37 mouse cellular contexts compared by ENCODE assay signal in the genomic region with DNA sequence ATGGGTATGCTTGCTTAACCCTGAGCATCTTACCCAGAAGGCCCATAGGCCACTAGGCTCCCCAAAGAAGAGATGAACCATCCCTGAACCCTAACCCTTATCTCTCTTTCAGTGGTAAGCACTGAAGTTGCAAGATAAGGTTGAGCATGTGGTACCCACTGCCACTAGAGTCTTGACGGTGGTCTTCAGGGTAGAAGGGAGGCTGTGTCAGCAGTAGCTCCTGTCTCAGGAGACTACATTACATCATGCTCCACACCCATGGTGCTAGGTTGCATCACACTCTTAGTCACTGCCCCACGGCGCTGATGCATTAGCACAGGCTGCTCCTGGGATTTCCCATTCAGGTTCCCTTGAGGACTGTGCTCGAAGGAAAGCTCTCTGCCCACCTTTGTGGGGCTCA. TPM values are rescaled to one million over a fixed set of nuclear protein-coding genes. Genes with fewer than 3 reads are reported as not detected.
DNase-seq lines count a peak whose midpoint lies in the region; ATAC-seq and TF ChIP-seq lines count a peak whose summit lies in the region.
"Had no signal": no experiment of that assay in that cellular context is flagged by ENCODE, and none has a peak within 500 bp of the region (broad histone marks: within the 10 kb centered on the region; RNA-seq: fewer than 3 reads in every experiment).

No protein-coding gene starts in this region.

- H3K4me3 ChIP-seq in MEL (ENCODE audit: control insufficient read depth in 1 of 2, insufficient read depth in 1 of 2, low read depth in 2 of 2, low read length in 2 of 2) = no peak overlapping the region
- H3K4me3 ChIP-seq: embryonic facial prominence, embryonic 13.5 days; erythroblast, embryonic 14.5 days; heart, embryonic 10.5 days; heart, embryonic 15.5 days; left cerebral cortex, adult 2 months; limb, embryonic 13.5 days; liver, embryonic 13.5 days; neural tube, embryonic 15.5 days had no signal

- TF ChIP-seq RAD21 in MEL (IDR thresholded peaks at IDR 0.05; ENCODE audit: low read depth, low read length) = no peak

- no peaks in the 10 kb centered on the region for H3K27me3 ChIP-seq in MEL (ENCODE audit: control insufficient read depth in 1 of 2, insufficient read depth in 2 of 2, low read length in 2 of 2)
- H3K27me3 ChIP-seq: embryonic facial prominence, embryonic 13.5 days; heart, embryonic 15.5 days; limb, embryonic 13.5 days; liver, embryonic 13.5 days; neural tube, embryonic 15.5 days had no signal

- no peak for TF ChIP-seq CTCF in MEL (IDR thresholded peaks at IDR 0.05 in 2 of 3, conservative IDR thresholded peaks at IDR 0.05 in 1 of 3; ENCODE audit: control insufficient read depth in 1 of 3, insufficient read depth in 1 of 3, low read depth in 2 of 3, low read length in 3 of 3, poor library complexity in 1 of 3, severe bottlenecking in 1 of 3)

- H3K27ac ChIP-seq in MEL (ENCODE audit: control insufficient read depth, low read depth, low read length) = no peak overlapping the region
- H3K27ac ChIP-seq: embryonic facial prominence, embryonic 13.5 days; heart, embryonic 10.5 days; heart, embryonic 15.5 days; kidney, postnatal 0 days; left cerebral cortex, adult 2 months; limb, embryonic 13.5 days; liver, embryonic 13.5 days; neural tube, embryonic 15.5 days had no signal

- H3K9me3 ChIP-seq in MEL (replicated peaks; ENCODE audit: insufficient read depth, low read length) = no peaks in the 10 kb centered on the region
- H3K9me3 ChIP-seq: embryonic facial prominence, embryonic 13.5 days; heart, embryonic 10.5 days; heart, embryonic 15.5 days; limb, embryonic 13.5 days; liver, embryonic 13.5 days; neural tube, embryonic 15.5 days had no signal

- peak; percentile 45; the same call in 1 of the 2 replicates for ATAC-seq in megakaryocyte, adult 5-6 weeks (ENCODE audit: poor library complexity, severe bottlenecking)
- ATAC-seq: forebrain, embryonic 16.5 days; intestine, embryonic 16.5 days; lung, postnatal 0 days had no signal

- TF ChIP-seq POLR2A in MEL (IDR thresholded peaks at IDR 0.05; ENCODE audit: control insufficient read depth in 1 of 2, insufficient read depth in 1 of 2, low read depth in 1 of 2, low read length in 2 of 2, poor library complexity in 1 of 2) = no peak

- DNase-seq in adrenal gland, postnatal 14 days = peak; percentile 35
- no peak for DNase-seq in adrenal gland, adult 2 months
- peak; percentile 45 for DNase-seq in 3134 (ENCODE audit: extremely low read depth, insufficient read length, low spot score)
- DNase-seq in MEL (ENCODE audit: low read depth, low spot score) = peak; percentile 53
- DNase-seq in left cerebral cortex, adult 11 months (ENCODE audit: low spot score) = no peak
- DNase-seq in yolk sac, embryonic 10.5 days (ENCODE audit: low spot score) = no peak
- DNase-seq in kidney, postnatal 10 days = no peak
- DNase-seq: cerebellum, adult 11 months; cerebellum, adult 9-10 months; cerebellum, postnatal 36 days; embryo, embryonic 11 days; gastrocnemius, postnatal 10 days; heart, adult 11 months; kidney, adult 8-10 months; layer of hippocampus, adult 9-11 months; liver, embryonic 13.5 days; lung, adult 18-20 months; lung, postnatal 4 days; midbrain, embryonic 14.5 days; retina, postnatal 1 day; right cerebral cortex, postnatal 25 days; spleen, adult 18-20 months; thymus, adult 18-20 months; thymus, postnatal 36 days had no signal

- no peak overlapping the region for H3K9ac ChIP-seq in MEL (ENCODE audit: control insufficient read depth, low read depth, low read length, poor library complexity, severe bottlenecking)
- H3K9ac ChIP-seq: embryonic facial prominence, embryonic 13.5 days; heart, embryonic 15.5 days; limb, embryonic 13.5 days; liver, embryonic 13.5 days; neural tube, embryonic 15.5 days had no signal

- peak; percentile 47 to 49; a peak in 3 of 4 replicates for TF ChIP-seq EP300 in MEL (IDR thresholded peaks at IDR 0.05; ENCODE audit: low read depth in 1 of 2, low read length in 2 of 2)

- no peaks in the 10 kb centered on the region for H3K79me2 ChIP-seq in MEL (ENCODE audit: control insufficient read depth, insufficient read depth, low read length, poor library complexity)

- peaks cover 5 to 15% of the 10 kb centered on the region in 2 experiments; a peak in 3 of 4 replicates for H3K4me1 ChIP-seq in MEL (ENCODE audit: control insufficient read depth in 1 of 2, insufficient read depth in 2 of 2, low read length in 2 of 2)
- H3K4me1 ChIP-seq: liver, embryonic 13.5 days had no signal

- H3K36me3 ChIP-seq in MEL (ENCODE audit: control insufficient read depth in 1 of 2, insufficient read depth in 2 of 2, low read length in 2 of 2) = peaks cover 0 to 13% of the 10 kb centered on the region in 2 experiments; a peak in 3 of 4 replicates
- H3K36me3 ChIP-seq: embryonic facial prominence, embryonic 13.5 days; heart, embryonic 10.5 days; heart, embryonic 15.5 days; limb, embryonic 13.5 days; liver, embryonic 13.5 days; neural tube, embryonic 15.5 days had no signal

TF ChIP-seq in MEL, 35 proteins besides CTCF, POLR2A, EP300 and RAD21:
- TF ChIP-seq USF1 (IDR thresholded peaks at IDR 0.05; ENCODE audit: low read depth, low read length) = 0 out of 2 replicates have a peak, but pooled peaks have one; percentile 42
- no peak for TF ChIP-seq BHLHE40 (IDR thresholded peaks at IDR 0.05; ENCODE audit: borderline replicate concordance, low read depth, low read length)
- TF ChIP-seq GATA1 (IDR thresholded peaks at IDR 0.05; ENCODE audit: low read depth, low read length) = peak; percentile 71
- 0 out of 2 replicates have a peak, but pooled peaks have one; percentile 33 for TF ChIP-seq MAX (IDR thresholded peaks at IDR 0.05; ENCODE audit: low read length)
- TF ChIP-seq E2F4 (IDR thresholded peaks at IDR 0.05; ENCODE audit: borderline replicate concordance, low read depth, low read length) = no peak
- peak; percentile 75 for TF ChIP-seq ETS1 (IDR thresholded peaks at IDR 0.05; ENCODE audit: low read depth, low read length)
- 0 out of 2 replicates have a peak, but pooled peaks have one; percentile 32 for TF ChIP-seq TAL1 (IDR thresholded peaks at IDR 0.05; ENCODE audit: low read length)
- TF ChIP-seq TCF12 (IDR thresholded peaks at IDR 0.05; ENCODE audit: low read depth, low read length) = peak; percentile 62; the same call in 1 of the 2 replicates

RNA-seq across cellular contexts. Expression of gene Artn, which starts 50.6 kb away (rescaled TPM):
- 0.41 TPM in 1 of 2 replicates, not detected in the other for total RNA-seq in adrenal gland, postnatal 14 days (2021)
- total RNA-seq in adrenal gland, adult 2 months (2021) = under 1 TPM in 1 of 2 experiments, not detected in 1; 0.41 TPM
- polyA plus RNA-seq in adrenal gland, adult 2 months (2012; rRNA removed) = 0.43 and 0.52 TPM in 2 replicates
- 0.08 TPM in 1 of 2 replicates, not detected in the other for total RNA-seq in MEL (2012; rRNA removed)
- polyA plus RNA-seq in MEL (2012; ENCODE audit: insufficient read depth in 1 of 2, insufficient read length in 2 of 2, low read depth in 1 of 2, low replicate concordance in 2 of 2, missing spikeins in 1 of 2) = under 1 TPM in 1 of 2 experiments, not detected in 1; 0.21 TPM
- not detected in 2 replicates for total RNA-seq in megakaryocyte, adult 5-6 weeks (2015)
- not detected in 2 replicates for total RNA-seq in megakaryocyte, adult 5-6 weeks (2017)
- total RNA-seq: monocyte, adult 5-6 weeks had no signal

Comparison
In these comparisons a context has a peak if more than half of its experiments do, and no peak if none do; other contexts are left out.
1. DNase-seq: peak in adrenal gland, postnatal 14 days (single experiment), 3134 (single experiment) and MEL (single experiment); none in adrenal gland, adult 2 months (single experiment), left cerebral cortex, adult 11 months (single experiment), yolk sac, embryonic 10.5 days (single experiment) and kidney, postnatal 10 days (single experiment).